Mouse (Mus musculus) small intestine, adult 2 months (tissue): ENCODE data around the gene Fam186b.

Source experiments
- CTCF ChIP-seq: fragments of 200-500 bp; IDR thresholded peaks from 2 replicates; pipeline ENCODE4 v1.5.1; 2012; ENCODE audit warnings: low read depth, mild to moderate bottlenecking, control low read depth, inconsistent platforms, low read length, moderate library complexity, mixed read lengths; ENCODE audit not compliant: insufficient replicate concordance, insufficient read length; ENCODE audit errors: extremely low read depth
- POLR2A ChIP-seq: fragments of 200-500 bp; IDR thresholded peaks from 2 replicates; pipeline ENCODE4 v1.6.1; 2012; ENCODE audit warnings: low read depth, mild to moderate bottlenecking, control low read depth, inconsistent platforms, low read length, moderate library complexity

GRCm38 (mm10) chr15:99233719-99234118 is 62.0 kb downstream of the Fam186b start:
- TF ChIP-seq CTCF (no peak), POLR2A (no peak)
